Mouse (Mus musculus): ENCODE measurements at regions not wholly inside any gene's neighbourhood (a gene's known extent, or its start where the extent isn't known, plus 50 kb on each side); places are given as distances from the start of the nearest gene placed in this dataset.

GRCm38 (mm10) chrX:58620403-58620802 lies 288.8 kb upstream of the 4930550L24Rik start:
- Histone ChIP-seq H3K27me3 (no peaks in the 10 kb centered on the region), H3K9me3 (no peaks in the 10 kb centered on the region), H3K4me1 (replicated peaks) (no peaks in the 10 kb centered on the region), H3K36me3 (no peaks in the 10 kb centered on the region), H3K9ac (no peak overlapping the region), H3K4me2 (no peak overlapping the region), H3K4me3 (no peak overlapping the region), H3K27ac (replicated peaks) (no peak overlapping the region)
- peak; percentile 76; the same call in 1 of the 2 replicates for ATAC-seq (ENCODE audit: low FRiP score, low read depth)
- WGBS: 58% methylated on average over 2 of the region's 2 CpGs

All from hindbrain, embryonic 15.5 days (tissue).